Mouse (Mus musculus): ENCODE data around the gene Ica1. TPM values are rescaled to one million over a fixed set of nuclear protein-coding genes. Genes with fewer than 3 reads are reported as not detected.
A peak's percentile ranks its signal among the peaks of the same experiment; 100 is the strongest.

The Ica1 gene
- polyA plus RNA-seq, 1 experiment from 2014 or later, result 24.3 TPM

- no peak overlapping the region for H3K9ac ChIP-seq
- ATAC-seq (ENCODE audit: extremely low read depth, insufficient number of reproducible peaks, low FRiP score, low TSS enrichment), result no peak
- no peak overlapping the region for H3K4me3 ChIP-seq
- peaks cover 29% of the 10 kb centered on the region for H3K36me3 ChIP-seq
- H3K9me3 ChIP-seq, result no peaks in the 10 kb centered on the region
- H3K4me1 ChIP-seq, result no peaks in the 10 kb centered on the region
- H3K4me2 ChIP-seq, result 0 out of 2 replicates have a peak overlapping the region, but pooled peaks have one; percentile 3
- H3K27ac ChIP-seq (replicated peaks), result no peak overlapping the region
- WGBS, result 77% methylated on average over 9 of the region's 9 CpGs
- H3K27me3 ChIP-seq (replicated peaks), result no peaks in the 10 kb centered on the region
These were observed 186.6 kb downstream of the Ica1 start for GRCm38 (mm10) chr6:8591665-8592064.

DNA sequence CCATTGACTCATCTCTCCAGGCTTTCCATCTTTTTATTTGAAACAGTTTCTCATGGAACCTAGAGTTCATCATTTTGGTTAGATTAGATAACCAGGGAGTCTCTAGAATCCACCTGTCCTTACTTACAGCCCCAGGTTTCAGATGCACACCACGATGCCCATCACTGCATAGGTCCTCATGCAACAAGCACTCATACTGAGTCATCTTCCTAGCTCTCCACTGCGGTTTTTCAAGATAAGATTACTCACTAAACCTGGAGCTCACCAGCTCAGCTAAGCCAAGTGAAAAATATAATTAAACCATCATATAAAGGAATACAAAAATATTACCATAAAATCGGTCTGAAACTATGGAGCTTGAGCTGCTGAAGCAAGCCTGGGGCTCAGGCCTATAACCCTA is 194.4 kb downstream of the Ica1 start:
- H3K27me3 ChIP-seq (replicated peaks), result no peaks in the 10 kb centered on the region
- ATAC-seq (ENCODE audit: extremely low read depth, insufficient number of reproducible peaks, low FRiP score, low TSS enrichment), result no peak
- no peak overlapping the region for H3K4me2 ChIP-seq
- no peak overlapping the region for H3K4me3 ChIP-seq
- no peak overlapping the region for H3K27ac ChIP-seq (replicated peaks)
- H3K9ac ChIP-seq, result no peak overlapping the region
- H3K36me3 ChIP-seq, result peaks cover 30% of the 10 kb centered on the region
- WGBS, result 59% methylated on average over 3 of the region's 3 CpGs
- H3K9me3 ChIP-seq, result no peaks in the 10 kb centered on the region
- H3K4me1 ChIP-seq, result no peaks in the 10 kb centered on the region

GRCm38 (mm10) chr6:8582377-8582776 is 195.9 kb downstream of the Ica1 start:
- WGBS, result 89% methylated on average over 9 of the region's 9 CpGs
- no peak overlapping the region for H3K27ac ChIP-seq (replicated peaks)
- H3K36me3 ChIP-seq, result peaks cover 25% of the 10 kb centered on the region
- H3K4me1 ChIP-seq, result no peaks in the 10 kb centered on the region
- H3K9ac ChIP-seq, result no peak overlapping the region
- H3K4me2 ChIP-seq, result no peak overlapping the region
- ATAC-seq (ENCODE audit: extremely low read depth, insufficient number of reproducible peaks, low FRiP score, low TSS enrichment), result no peak
- no peak overlapping the region for H3K4me3 ChIP-seq
- no peaks in the 10 kb centered on the region for H3K9me3 ChIP-seq
- H3K27me3 ChIP-seq (replicated peaks), result no peaks in the 10 kb centered on the region

Other genes starting within 250 kb of the Ica1 start
- 0.09 and 0.15 TPM in 2 replicates for gene Nxph1, start 169.9 kb upstream of the Ica1 start, polyA plus RNA-seq (2015; fragmentation: Nextera tagmentation; extraction: Ambion mirVana)